Mouse (Mus musculus) olfactory bulb, adult 2 months (tissue): ENCODE results near the gene Slc35a3.

Experiments
- CTCF ChIP-seq: fragments of 200-500 bp; IDR thresholded peaks from 2 replicates; pipeline ENCODE4 v1.5.1; 2012; ENCODE audit warnings: low read depth, mild to moderate bottlenecking, low read length, moderate library complexity; ENCODE audit not compliant: insufficient read depth
- POLR2A ChIP-seq: fragments of 200-500 bp; IDR thresholded peaks from 2 replicates; pipeline ENCODE4 v1.6.1; 2012; ENCODE audit warnings: mild to moderate bottlenecking, low read depth, low read length, moderate library complexity; ENCODE audit not compliant: insufficient read depth

DNA sequence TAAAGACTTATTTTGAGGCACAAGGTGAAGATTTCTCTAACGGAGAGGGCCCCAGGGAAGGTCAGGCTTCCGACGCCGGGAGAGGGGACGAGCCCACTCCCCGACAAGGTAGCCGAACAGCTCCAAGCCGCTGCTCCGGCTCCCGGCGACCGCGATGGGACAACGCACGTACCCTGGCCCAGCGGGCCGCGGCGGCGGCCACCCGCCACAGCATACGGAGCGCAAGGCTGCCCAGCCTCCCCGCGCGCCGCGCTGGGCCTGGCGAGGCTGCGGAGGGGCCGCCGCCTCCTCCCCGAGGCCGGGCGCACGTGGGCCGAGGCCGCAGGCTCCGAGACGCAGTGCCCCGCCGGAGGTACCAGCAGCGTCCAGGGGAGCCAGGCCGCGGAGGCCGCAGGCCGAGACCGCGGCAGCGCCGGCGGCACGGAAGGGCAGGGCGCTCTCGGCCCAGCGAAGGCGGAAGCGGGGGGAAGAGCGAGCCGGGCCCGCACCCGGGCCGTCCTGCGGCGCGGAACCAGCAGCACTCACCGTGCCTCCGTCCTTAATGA lies 50.7 kb downstream of the Slc35a3 start:
- TF ChIP-seq CTCF, result no peak
- no peak for TF ChIP-seq POLR2A
